Mouse (Mus musculus) embryonic facial prominence, embryonic 13.5 days (tissue): ENCODE measurements around the gene Sft2d2. TPM values are rescaled to one million over a fixed set of nuclear protein-coding genes. Genes with fewer than 3 reads are reported as not detected.

Experiments
- ATAC-seq: fragments of 200-750 bp; cut with Nextera tagmentation; 2 replicates; pipeline ENCODE4 v1.8.0; 2017; ENCODE audit warnings: low read depth; ENCODE audit not compliant: insufficient number of reproducible peaks, insufficient read depth, low FRiP score, low TSS enrichment
- H3K27ac ChIP-seq: fragments of 300-500 bp; sonication (generic); 2 replicates; pipeline ENCODE4 v1.5.1; 2015; ENCODE audit warnings: moderate library complexity, mild to moderate bottlenecking, inconsistent platforms
- H3K27me3 ChIP-seq: fragments of 300-500 bp; sonication (generic); 2 replicates; pipeline ENCODE4 v1.6.1; 2015; ENCODE audit warnings: mild to moderate bottlenecking, inconsistent platforms
- H3K36me3 ChIP-seq: fragments of 300-500 bp; sonication (generic); 2 replicates; pipeline ENCODE4 v1.6.1; 2015; ENCODE audit warnings: mild to moderate bottlenecking, inconsistent platforms
- H3K4me1 ChIP-seq: fragments of 300-500 bp; sonication (generic); 2 replicates; pipeline ENCODE4 v1.6.1; 2015; ENCODE audit warnings: inconsistent platforms
- H3K4me2 ChIP-seq: fragments of 300-500 bp; sonication (generic); 2 replicates; pipeline ENCODE4 v1.6.1; 2015; ENCODE audit warnings: moderate library complexity, mild to moderate bottlenecking, inconsistent platforms
- H3K4me3 ChIP-seq: fragments of 300-500 bp; sonication (generic); 2 replicates; pipeline ENCODE4 v1.5.1; 2015; ENCODE audit warnings: mild to moderate bottlenecking, inconsistent platforms
- H3K9ac ChIP-seq: fragments of 300-500 bp; sonication (generic); 2 replicates; pipeline ENCODE4 v1.6.1; 2015; ENCODE audit warnings: mild to moderate bottlenecking, inconsistent platforms
- H3K9me3 ChIP-seq: fragments of 300-500 bp; sonication (generic); 2 replicates; pipeline ENCODE4 v1.6.1; 2016; ENCODE audit warnings: inconsistent platforms
- WGBS: fragments of 180-500 bp; shearing (Covaris S2); methylation state at CpG from one replicate; pipeline ENCODE4 v1.1.7; 2015; ENCODE audit warnings: mixed read lengths; 5-methylcytosine and 5-hydroxymethylcytosine counted together
- polyA plus RNA-seq: library from polyadenylated mRNA; unstranded; fragments of >200 nt; fragmentation: Nextera tagmentation; extraction: Ambion mirVana; gene quantifications from 2 replicates; pipeline ENCODE4 v1.2.1, GENCODE M21; 2015

Gene Sft2d2
- polyA plus RNA-seq, 1 experiment from 2014 or later = 11.3 TPM

DNA sequence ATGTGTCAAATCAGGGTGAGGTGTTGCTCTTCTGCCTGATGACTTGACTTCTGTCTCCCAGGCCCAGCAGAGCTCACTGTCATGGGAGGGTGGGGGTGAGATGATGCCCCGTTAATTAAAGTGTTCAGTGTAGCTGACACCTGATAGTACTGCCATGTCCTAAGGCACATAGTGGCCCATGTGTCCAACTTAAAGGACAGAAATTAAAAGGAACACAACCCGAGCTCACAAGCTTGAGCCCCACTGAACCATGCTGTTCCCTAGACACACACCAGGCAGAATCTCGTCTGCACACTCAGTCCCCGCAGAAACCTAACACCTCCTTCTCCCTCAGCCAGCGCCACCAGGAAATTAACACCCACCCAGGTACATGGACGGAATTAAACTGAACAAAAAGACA lies 29.3 kb downstream of the Sft2d2 start:
- ATAC-seq = no peak

DNA sequence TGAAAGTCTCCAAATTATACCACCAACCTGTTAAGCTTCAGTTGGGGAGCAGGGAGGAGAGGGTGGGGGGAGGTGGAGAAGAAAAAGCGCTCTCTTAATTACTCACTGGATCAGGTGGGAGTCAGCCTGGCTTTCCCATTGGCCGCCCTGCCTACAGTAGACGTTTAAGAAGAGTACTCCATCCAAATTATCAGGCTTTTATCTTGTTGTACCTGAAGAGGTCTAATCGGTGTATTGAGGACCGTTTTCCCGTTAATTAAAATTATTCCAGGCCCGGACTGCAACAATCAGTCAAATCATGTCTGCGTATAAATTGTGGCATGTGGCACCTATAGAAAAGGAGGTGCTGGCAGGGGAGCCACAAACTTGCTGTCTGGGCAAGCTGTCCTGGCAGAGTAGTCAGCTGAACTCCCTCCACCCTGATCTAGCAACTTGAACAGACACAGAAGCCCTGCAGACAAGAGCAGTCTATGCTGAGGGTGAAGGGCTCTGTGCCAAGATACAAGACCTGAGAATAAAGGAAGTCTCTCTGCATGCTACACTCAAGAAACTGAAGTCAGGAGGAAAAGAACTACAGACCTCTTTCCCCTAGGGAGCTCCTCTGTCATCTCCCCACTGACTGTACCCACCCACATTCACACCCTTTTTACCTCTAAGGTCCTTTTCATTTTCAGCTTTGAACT lies 33.4 kb downstream of the Sft2d2 start, which contains the start of gene Tbx19:
Gene Tbx19, minus strand, starts transcription at position 51 of the 683 bp plus-strand sequence.
- H3K27me3 ChIP-seq = no peaks in the 10 kb centered on the region
- H3K27ac ChIP-seq = no peak within 1 kb of the TSS
- H3K4me3 ChIP-seq = no peak within 1 kb of the TSS
- H3K4me2 ChIP-seq = no peak within 1 kb of the TSS
- no peak within 1 kb of the TSS for H3K9ac ChIP-seq
- H3K36me3 ChIP-seq = no peaks in the 10 kb centered on the region
- 84% methylated on average over 8 of the region's 8 CpGs for WGBS
- H3K9me3 ChIP-seq = no peaks in the 10 kb centered on the region
- no peak for ATAC-seq
- no peaks in the 10 kb centered on the region for H3K4me1 ChIP-seq

More for the DNA sequence above, 29.3 kb downstream of the Sft2d2 start:
- Histone ChIP-seq H3K4me2 (no peak overlapping the region), H3K4me3 (no peak overlapping the region), H3K27me3 (no peaks in the 10 kb centered on the region), H3K9me3 (no peaks in the 10 kb centered on the region), H3K4me1 (no peaks in the 10 kb centered on the region), H3K36me3 (no peaks in the 10 kb centered on the region), H3K9ac (no peak overlapping the region), H3K27ac (no peak overlapping the region)
- 48% methylated on average over 6 of the region's 6 CpGs for WGBS

DNA sequence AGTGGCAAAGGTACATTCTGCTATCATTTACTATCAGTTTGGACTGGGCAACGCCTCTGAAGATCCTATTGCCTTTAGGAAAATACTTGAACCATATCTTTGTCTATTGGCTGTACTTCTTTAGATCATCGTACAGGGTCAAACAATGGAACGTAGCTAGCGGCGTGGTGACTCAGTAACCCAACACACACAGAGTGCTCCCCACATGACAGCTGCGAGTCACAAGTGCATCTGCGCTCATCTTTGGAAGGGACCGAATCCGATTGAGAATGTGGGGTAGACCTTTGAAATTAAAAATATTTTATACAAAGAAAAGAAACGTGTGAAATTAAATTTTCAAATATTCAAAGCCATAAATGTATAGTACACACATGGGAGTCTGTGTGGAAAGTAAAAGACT lies 35.4 kb downstream of the Sft2d2 start:
- WGBS = 79% methylated on average over 10 of the region's 10 CpGs
- Histone ChIP-seq H3K27ac (no peak overlapping the region), H3K9me3 (no peaks in the 10 kb centered on the region), H3K9ac (no peak overlapping the region), H3K4me3 (no peak overlapping the region), H3K27me3 (no peaks in the 10 kb centered on the region), H3K36me3 (no peaks in the 10 kb centered on the region), H3K4me1 (no peaks in the 10 kb centered on the region), H3K4me2 (no peak overlapping the region)
- no peak for ATAC-seq

DNA sequence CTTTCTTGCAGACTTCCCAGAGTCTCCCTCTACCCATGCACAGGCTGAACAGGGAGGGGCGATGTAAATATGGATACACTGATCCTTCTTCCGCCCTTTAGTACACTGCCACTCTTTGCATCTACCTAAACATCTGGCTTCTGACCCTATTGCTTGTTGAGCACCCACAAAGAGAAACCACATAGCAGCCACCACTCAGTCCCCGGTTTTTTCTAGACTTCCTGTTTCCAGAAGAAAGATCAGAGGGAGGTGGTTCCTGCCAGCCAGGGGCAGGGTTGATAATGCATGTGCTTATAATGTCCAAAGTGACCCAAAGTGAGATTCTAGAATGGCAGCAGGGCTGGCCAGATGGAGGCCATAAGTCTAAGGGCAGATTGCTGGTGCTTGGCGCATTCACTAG lies 40.1 kb downstream of the Sft2d2 start:
- H3K4me2 ChIP-seq = no peak overlapping the region
- 83% methylated on average over 4 of the region's 4 CpGs for WGBS
- no peaks in the 10 kb centered on the region for H3K27me3 ChIP-seq
- H3K36me3 ChIP-seq = no peaks in the 10 kb centered on the region
- H3K4me3 ChIP-seq = no peak overlapping the region
- ATAC-seq = no peak
- no peak overlapping the region for H3K9ac ChIP-seq
- no peak overlapping the region for H3K27ac ChIP-seq
- H3K9me3 ChIP-seq = no peaks in the 10 kb centered on the region
- H3K4me1 ChIP-seq = no peaks in the 10 kb centered on the region

DNA sequence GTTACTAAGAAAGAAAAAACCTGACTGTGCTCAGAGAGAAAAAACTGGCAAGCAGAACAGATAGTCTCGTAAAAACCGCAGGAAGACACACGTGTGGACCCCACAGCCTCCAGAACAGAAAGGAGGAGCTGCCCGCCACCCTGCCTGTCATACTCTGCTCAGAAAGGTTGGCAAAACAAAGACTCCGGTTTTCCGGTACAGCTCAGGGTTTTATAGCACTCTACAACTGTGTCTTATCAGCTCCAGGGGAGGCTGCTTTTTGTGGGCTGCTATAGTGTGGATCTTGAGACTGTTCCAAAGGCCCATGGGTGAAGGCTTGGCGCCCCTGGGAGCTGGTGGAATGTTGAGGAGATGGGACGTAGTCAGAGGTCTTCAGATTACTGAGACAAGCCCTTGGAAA lies 43.0 kb downstream of the Sft2d2 start:
- H3K4me1 ChIP-seq = no peaks in the 10 kb centered on the region
- no peaks in the 10 kb centered on the region for H3K9me3 ChIP-seq
- no peak overlapping the region for H3K9ac ChIP-seq
- 77% methylated on average over 8 of the region's 8 CpGs for WGBS
- no peak overlapping the region for H3K27ac ChIP-seq
- ATAC-seq = no peak
- H3K27me3 ChIP-seq = no peaks in the 10 kb centered on the region
- H3K36me3 ChIP-seq = no peaks in the 10 kb centered on the region
- H3K4me2 ChIP-seq = no peak overlapping the region
- no peak overlapping the region for H3K4me3 ChIP-seq

DNA sequence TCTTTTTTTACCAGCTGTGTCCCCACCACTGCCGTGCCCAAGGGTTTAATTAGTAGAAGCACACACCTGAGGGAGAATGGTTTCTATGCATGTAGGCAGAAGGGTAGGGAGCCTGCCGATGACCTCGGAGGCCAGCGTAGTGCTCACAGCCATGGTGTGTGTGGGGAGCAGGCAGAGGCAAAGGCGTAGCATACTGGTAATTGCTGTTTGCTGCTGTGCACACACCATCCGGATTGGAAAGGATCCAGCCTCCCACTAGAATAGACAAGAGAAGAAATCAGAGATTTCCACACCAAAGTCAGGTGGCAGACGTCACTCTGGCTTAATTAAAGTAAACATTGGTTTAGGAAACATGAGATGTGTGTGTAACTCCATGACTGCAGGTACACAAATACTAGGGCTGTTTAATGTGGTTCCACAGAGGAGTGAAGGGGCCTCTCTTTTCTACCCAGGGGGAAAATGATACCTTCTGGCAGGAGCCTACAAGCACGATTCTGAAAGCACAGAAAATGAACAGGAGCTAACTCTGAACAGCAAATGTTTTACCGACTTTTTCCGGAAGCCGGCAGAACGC lies 51.8 kb downstream of the Sft2d2 start:
- Histone ChIP-seq H3K4me2 (no peak overlapping the region), H3K27me3 (no peaks in the 10 kb centered on the region), H3K36me3 (no peaks in the 10 kb centered on the region), H3K27ac (no peak overlapping the region), H3K9me3 (no peaks in the 10 kb centered on the region), H3K9ac (no peak overlapping the region), H3K4me3 (no peak overlapping the region), H3K4me1 (peaks cover 8% of the 10 kb centered on the region; the same call in 1 of the 2 replicates)
- WGBS = 64% methylated on average over 12 of the region's 12 CpGs
- peak; percentile 57; the same call in 1 of the 2 replicates for ATAC-seq

DNA sequence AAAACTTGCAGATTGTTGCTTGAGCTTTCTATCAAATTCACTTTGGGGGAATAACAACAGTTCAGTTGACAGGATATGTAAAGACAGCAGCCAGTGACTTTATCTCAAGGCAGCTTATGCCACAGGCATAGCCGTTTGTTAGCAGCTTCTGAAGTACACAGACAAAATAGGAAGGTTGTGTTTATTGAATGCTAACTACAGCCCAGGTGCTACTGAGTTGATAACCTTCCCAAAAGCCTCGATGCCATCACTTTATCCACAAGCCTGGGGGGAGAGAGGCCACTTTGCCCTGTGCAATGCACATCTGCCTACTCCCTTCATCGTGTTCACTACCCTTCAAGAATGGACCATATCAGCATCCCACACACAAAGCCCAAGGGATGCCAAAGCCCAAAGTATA lies 54.0 kb downstream of the Sft2d2 start:
- no peaks in the 10 kb centered on the region for H3K27me3 ChIP-seq
- no peak overlapping the region for H3K27ac ChIP-seq
- WGBS = 77% methylated on average over 3 of the region's 3 CpGs
- H3K36me3 ChIP-seq = no peaks in the 10 kb centered on the region
- no peaks in the 10 kb centered on the region for H3K9me3 ChIP-seq
- H3K9ac ChIP-seq = no peak overlapping the region
- peaks cover 8% of the 10 kb centered on the region; the same call in 1 of the 2 replicates for H3K4me1 ChIP-seq
- H3K4me2 ChIP-seq = no peak overlapping the region
- ATAC-seq = no peak
- no peak overlapping the region for H3K4me3 ChIP-seq

DNA sequence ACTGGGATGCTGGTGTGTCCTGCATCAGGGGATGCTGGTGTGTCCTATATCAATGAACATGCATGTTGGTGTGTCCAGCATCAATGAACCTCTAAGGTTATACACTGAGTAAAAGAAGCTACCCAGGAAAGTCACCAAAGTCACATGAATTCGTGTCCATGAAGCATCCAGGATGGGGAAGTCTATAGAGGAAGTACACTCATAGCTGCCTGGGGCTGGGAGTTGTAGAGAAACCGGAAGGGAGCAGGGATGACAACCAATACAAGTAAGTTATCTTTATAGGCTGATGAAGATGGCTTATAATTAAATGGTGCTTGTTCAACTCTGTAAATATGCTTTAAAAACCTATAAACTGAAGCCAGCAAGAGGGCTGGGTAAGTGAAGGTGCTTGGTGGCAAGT lies 60.4 kb downstream of the Sft2d2 start:
- WGBS = 73% methylated on average over 2 of the region's 2 CpGs

DNA sequence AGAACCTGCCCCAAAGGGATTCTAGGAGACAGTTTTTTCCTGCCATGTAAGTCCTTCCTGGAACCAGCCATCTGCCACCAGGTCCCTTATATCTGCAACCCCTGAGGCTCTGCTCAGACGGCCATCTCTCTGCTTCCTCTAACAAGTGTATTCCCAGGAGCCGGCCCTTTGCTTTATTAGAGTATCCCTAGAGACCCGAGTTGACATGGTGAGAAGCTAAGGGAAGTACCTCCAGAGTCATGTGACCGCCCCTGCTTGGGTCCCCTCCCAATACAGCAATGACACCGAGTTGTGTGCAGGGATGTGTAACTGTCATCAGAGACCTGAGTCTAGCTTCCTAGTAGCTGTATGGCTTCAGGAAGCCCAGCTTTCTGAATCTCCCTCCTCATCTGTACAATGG lies 61.0 kb downstream of the Sft2d2 start:
- Histone ChIP-seq H3K4me2 (no peak overlapping the region), H3K4me1 (no peaks in the 10 kb centered on the region), H3K27me3 (no peaks in the 10 kb centered on the region), H3K36me3 (no peaks in the 10 kb centered on the region), H3K9ac (no peak overlapping the region), H3K27ac (no peak overlapping the region), H3K9me3 (no peaks in the 10 kb centered on the region), H3K4me3 (no peak overlapping the region)
- 64% methylated on average over 5 of the region's 5 CpGs for WGBS
- ATAC-seq = no peak

More for the DNA sequence above, 60.4 kb downstream of the Sft2d2 start:
- H3K9ac ChIP-seq = no peak overlapping the region
- H3K9me3 ChIP-seq = no peaks in the 10 kb centered on the region
- H3K27me3 ChIP-seq = no peaks in the 10 kb centered on the region
- no peak overlapping the region for H3K27ac ChIP-seq
- ATAC-seq = no peak
- H3K4me2 ChIP-seq = no peak overlapping the region
- H3K4me3 ChIP-seq = no peak overlapping the region
- no peaks in the 10 kb centered on the region for H3K4me1 ChIP-seq
- H3K36me3 ChIP-seq = no peaks in the 10 kb centered on the region

DNA sequence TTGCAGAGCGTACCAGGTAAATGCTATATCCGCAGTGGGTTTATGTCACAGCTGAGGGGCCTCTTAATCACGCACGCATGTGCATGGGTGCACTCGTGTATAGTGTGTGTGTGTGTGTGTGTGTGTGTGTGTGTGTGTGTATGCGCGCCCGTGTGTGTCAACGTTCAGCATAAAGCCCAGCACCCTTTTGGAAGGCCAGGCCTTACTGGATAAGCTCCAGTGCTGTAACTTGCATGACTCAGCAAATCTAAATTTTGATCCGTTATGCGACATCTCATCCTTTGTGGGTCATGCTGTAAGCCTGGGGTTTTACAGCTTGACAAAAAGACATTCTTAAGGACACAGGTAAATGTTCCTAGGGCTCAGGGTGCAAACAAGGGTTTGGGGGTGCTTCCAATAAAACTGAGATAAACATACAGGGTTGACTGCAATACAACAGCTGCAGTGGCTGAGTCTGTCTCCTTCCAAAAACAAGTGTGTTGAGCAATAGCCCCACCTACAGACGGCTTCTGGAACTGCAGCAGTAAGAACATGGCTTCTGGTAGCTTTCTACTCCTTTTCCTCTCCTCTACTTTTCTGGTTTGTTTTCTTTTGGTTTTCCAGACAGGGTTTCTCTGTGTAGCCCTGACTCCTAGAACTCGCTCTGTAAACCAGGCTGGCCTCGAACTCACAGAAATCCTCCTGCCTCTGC lies 61.9 kb downstream of the Sft2d2 start:
- no peaks in the 10 kb centered on the region for H3K27me3 ChIP-seq
- WGBS = 73% methylated on average over 14 of the region's 14 CpGs
- no peaks in the 10 kb centered on the region for H3K36me3 ChIP-seq
- no peak overlapping the region for H3K4me2 ChIP-seq
- H3K4me3 ChIP-seq = no peak overlapping the region
- no peak overlapping the region for H3K27ac ChIP-seq
- H3K9ac ChIP-seq = no peak overlapping the region
- ATAC-seq = no peak
- H3K9me3 ChIP-seq = no peaks in the 10 kb centered on the region
- H3K4me1 ChIP-seq = no peaks in the 10 kb centered on the region

DNA sequence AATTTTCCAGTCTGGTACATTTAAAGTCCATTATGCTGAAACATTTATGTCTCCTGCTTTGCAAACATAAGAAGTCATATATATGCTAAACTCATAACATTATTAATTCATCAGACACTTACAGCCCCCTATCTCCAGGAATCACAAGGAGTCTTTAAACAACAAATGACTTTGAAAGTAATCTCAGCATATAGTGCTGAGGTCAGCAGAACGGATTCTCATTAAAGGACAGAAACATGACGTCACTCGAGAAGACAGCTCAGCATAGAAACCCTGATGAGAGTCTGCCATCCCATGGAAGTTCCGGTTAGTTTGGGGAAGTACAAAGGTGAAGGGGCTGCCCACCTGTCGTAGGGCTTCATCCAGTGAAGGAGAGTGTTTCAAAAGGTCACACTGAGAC lies 64.7 kb downstream of the Sft2d2 start:
- 77% methylated on average over 5 of the region's 5 CpGs for WGBS
- ATAC-seq = no peak
- H3K4me1 ChIP-seq = no peaks in the 10 kb centered on the region
- no peak overlapping the region for H3K4me2 ChIP-seq
- H3K9ac ChIP-seq = no peak overlapping the region
- H3K27ac ChIP-seq = no peak overlapping the region
- H3K9me3 ChIP-seq = no peaks in the 10 kb centered on the region
- no peak overlapping the region for H3K4me3 ChIP-seq
- no peaks in the 10 kb centered on the region for H3K27me3 ChIP-seq
- H3K36me3 ChIP-seq = no peaks in the 10 kb centered on the region
